Mouse (Mus musculus): Measurements from ENCODE around the gene Ubl3. TPM values are rescaled to one million over a fixed set of nuclear protein-coding genes. Genes with fewer than 3 reads are reported as not detected.

The Ubl3 gene
- total RNA-seq, 1 experiment: 75.0 TPM

GRCm38 (mm10) chr5:148548568-148548967, 4.0 kb downstream of the Ubl3 start:
- no peak overlapping the region for H3K4me3 ChIP-seq (ENCODE audit: insufficient read depth in 1 of 2, low read depth in 1 of 2, low read length in 2 of 2, poor library complexity in 1 of 2, severe bottlenecking in 1 of 2)
- H3K4me1 ChIP-seq (ENCODE audit: control insufficient read depth in 2 of 2, insufficient read depth in 2 of 2, low read length in 2 of 2, poor library complexity in 1 of 2): peaks cover 15 to 20% of the 10 kb centered on the region in 2 experiments
- no peaks in the 10 kb centered on the region for H3K36me3 ChIP-seq (ENCODE audit: control insufficient read depth, insufficient read depth, low read length, poor library complexity, severe bottlenecking)
- no peak overlapping the region for H3K27ac ChIP-seq (ENCODE audit: insufficient read depth, low read depth, low read length, poor library complexity, severe bottlenecking)
- H3K9me3 ChIP-seq (ENCODE audit: control insufficient read depth, insufficient read depth, low read depth, low read length): no peaks in the 10 kb centered on the region
- in situ Hi-C loops (cut with MboI; ENCODE audit: low sequenced_read_pairs in 2 of 2, unreplicated experiment in 2 of 2): no loop called here
- no peak for DNase-seq (ENCODE audit: low read depth, low spot score)
- peak overlapping the region; percentile 4; the same call in 1 of the 2 replicates for H3K9ac ChIP-seq (ENCODE audit: insufficient read depth, low read depth, low read length, poor library complexity, severe bottlenecking)
- TF ChIP-seq CHD2 (IDR thresholded peaks at IDR 0.05; ENCODE audit: low read depth, low read length) (no peak), ZC3H11A (IDR thresholded peaks at IDR 0.05; ENCODE audit: borderline replicate concordance, low read depth, low read length) (no peak)

- peak overlapping the region; percentile 4; the same call in 1 of the 2 replicates for H3K9ac ChIP-seq (ENCODE audit: insufficient read depth, low read depth, low read length, poor library complexity, severe bottlenecking)
- no peak overlapping the region for H3K27ac ChIP-seq (ENCODE audit: insufficient read depth, low read depth, low read length, poor library complexity, severe bottlenecking)
- no peak overlapping the region for H3K4me3 ChIP-seq (ENCODE audit: insufficient read depth in 1 of 2, low read depth in 1 of 2, low read length in 2 of 2, poor library complexity in 1 of 2, severe bottlenecking in 1 of 2)
- DNase-seq (ENCODE audit: low read depth, low spot score): no peak
- H3K9me3 ChIP-seq (ENCODE audit: control insufficient read depth, insufficient read depth, low read depth, low read length): no peaks in the 10 kb centered on the region
- TF ChIP-seq CHD2 (IDR thresholded peaks at IDR 0.05; ENCODE audit: low read depth, low read length) (no peak), ZC3H11A (IDR thresholded peaks at IDR 0.05; ENCODE audit: borderline replicate concordance, low read depth, low read length) (no peak), MAFK (IDR thresholded peaks at IDR 0.05; ENCODE audit: insufficient read depth, low read depth, low read length) (no peak), ZNF384 (IDR thresholded peaks at IDR 0.05; ENCODE audit: low read depth, low read length) (no peak), HCFC1 (IDR thresholded peaks at IDR 0.05; ENCODE audit: borderline replicate concordance, insufficient read depth, low read length) (no peak)
- peaks cover 11 to 19% of the 10 kb centered on the region in 2 experiments for H3K4me1 ChIP-seq (ENCODE audit: control insufficient read depth in 2 of 2, insufficient read depth in 2 of 2, low read length in 2 of 2, poor library complexity in 1 of 2)
- no peaks in the 10 kb centered on the region for H3K36me3 ChIP-seq (ENCODE audit: control insufficient read depth, insufficient read depth, low read length, poor library complexity, severe bottlenecking)
- in situ Hi-C loops (cut with MboI; ENCODE audit: low sequenced_read_pairs in 2 of 2, unreplicated experiment in 2 of 2): no loop called here
These were observed 4.6 kb downstream of the Ubl3 start for GRCm38 (mm10) chr5:148547870-148548456.

- H3K9ac ChIP-seq (ENCODE audit: insufficient read depth, low read depth, low read length, poor library complexity, severe bottlenecking): no peak overlapping the region
- TF ChIP-seq MAFK (IDR thresholded peaks at IDR 0.05; ENCODE audit: insufficient read depth, low read depth, low read length): no peak
- no peak for TF ChIP-seq ZNF384 (IDR thresholded peaks at IDR 0.05; ENCODE audit: low read depth, low read length)
- no peak for TF ChIP-seq CHD2 (IDR thresholded peaks at IDR 0.05; ENCODE audit: low read depth, low read length)
- TF ChIP-seq HCFC1 (IDR thresholded peaks at IDR 0.05; ENCODE audit: borderline replicate concordance, insufficient read depth, low read length): no peak
- TF ChIP-seq ZC3H11A (IDR thresholded peaks at IDR 0.05; ENCODE audit: borderline replicate concordance, low read depth, low read length): no peak
- no peak for DNase-seq (ENCODE audit: low read depth, low spot score)
- H3K4me1 ChIP-seq (ENCODE audit: control insufficient read depth in 2 of 2, insufficient read depth in 2 of 2, low read length in 2 of 2, poor library complexity in 1 of 2): peaks cover 10 to 22% of the 10 kb centered on the region in 2 experiments
- H3K27ac ChIP-seq (ENCODE audit: insufficient read depth, low read depth, low read length, poor library complexity, severe bottlenecking): no peak overlapping the region
- H3K4me3 ChIP-seq (ENCODE audit: insufficient read depth in 1 of 2, low read depth in 1 of 2, low read length in 2 of 2, poor library complexity in 1 of 2, severe bottlenecking in 1 of 2): no peak overlapping the region
- no peaks in the 10 kb centered on the region for H3K9me3 ChIP-seq (ENCODE audit: control insufficient read depth, insufficient read depth, low read depth, low read length)
- in situ Hi-C loops (cut with MboI; ENCODE audit: low sequenced_read_pairs in 2 of 2, unreplicated experiment in 2 of 2): no loop called here
- H3K36me3 ChIP-seq (ENCODE audit: control insufficient read depth, insufficient read depth, low read length, poor library complexity, severe bottlenecking): no peaks in the 10 kb centered on the region
These were observed 5.6 kb downstream of the Ubl3 start for GRCm38 (mm10) chr5:148546970-148547369.

GRCm38 (mm10) chr5:148544733-148545132, 7.9 kb downstream of the Ubl3 start:
- no peak overlapping the region for H3K9ac ChIP-seq (ENCODE audit: insufficient read depth, low read depth, low read length, poor library complexity, severe bottlenecking)
- no peak overlapping the region for H3K27ac ChIP-seq (ENCODE audit: insufficient read depth, low read depth, low read length, poor library complexity, severe bottlenecking)
- no peaks in the 10 kb centered on the region for H3K9me3 ChIP-seq (ENCODE audit: control insufficient read depth, insufficient read depth, low read depth, low read length)
- in situ Hi-C loops (cut with MboI; ENCODE audit: low sequenced_read_pairs in 2 of 2, unreplicated experiment in 2 of 2): no loop called here
- H3K4me3 ChIP-seq (ENCODE audit: insufficient read depth in 1 of 2, low read depth in 1 of 2, low read length in 2 of 2, poor library complexity in 1 of 2, severe bottlenecking in 1 of 2): no peak overlapping the region
- peaks cover 10 to 22% of the 10 kb centered on the region in 2 experiments for H3K4me1 ChIP-seq (ENCODE audit: control insufficient read depth in 2 of 2, insufficient read depth in 2 of 2, low read length in 2 of 2, poor library complexity in 1 of 2)
- H3K36me3 ChIP-seq (ENCODE audit: control insufficient read depth, insufficient read depth, low read length, poor library complexity, severe bottlenecking): no peaks in the 10 kb centered on the region
- DNase-seq (ENCODE audit: low read depth, low spot score): no peak
- TF ChIP-seq CHD2 (IDR thresholded peaks at IDR 0.05; ENCODE audit: low read depth, low read length) (no peak), MAFK (IDR thresholded peaks at IDR 0.05; ENCODE audit: insufficient read depth, low read depth, low read length) (no peak), HCFC1 (IDR thresholded peaks at IDR 0.05; ENCODE audit: borderline replicate concordance, insufficient read depth, low read length) (no peak), ZC3H11A (IDR thresholded peaks at IDR 0.05; ENCODE audit: borderline replicate concordance, low read depth, low read length) (no peak), ZNF384 (IDR thresholded peaks at IDR 0.05; ENCODE audit: low read depth, low read length) (no peak)

GRCm38 (mm10) chr5:148542196-148542595, 10.4 kb downstream of the Ubl3 start:
- Histone ChIP-seq H3K4me3 (ENCODE audit: insufficient read depth in 1 of 2, low read depth in 1 of 2, low read length in 2 of 2, poor library complexity in 1 of 2, severe bottlenecking in 1 of 2) (no peak overlapping the region), H3K36me3 (ENCODE audit: control insufficient read depth, insufficient read depth, low read length, poor library complexity, severe bottlenecking) (no peaks in the 10 kb centered on the region), H3K9ac (ENCODE audit: insufficient read depth, low read depth, low read length, poor library complexity, severe bottlenecking) (no peak overlapping the region), H3K4me1 (ENCODE audit: control insufficient read depth in 2 of 2, insufficient read depth in 2 of 2, low read length in 2 of 2, poor library complexity in 1 of 2) (peaks cover 7 to 20% of the 10 kb centered on the region in 2 experiments; a peak in 3 of 4 replicates), H3K27ac (ENCODE audit: insufficient read depth, low read depth, low read length, poor library complexity, severe bottlenecking) (no peak overlapping the region), H3K9me3 (ENCODE audit: control insufficient read depth, insufficient read depth, low read depth, low read length) (no peaks in the 10 kb centered on the region)
- in situ Hi-C loops (cut with MboI; ENCODE audit: low sequenced_read_pairs in 2 of 2, unreplicated experiment in 2 of 2): no loop called here
- TF ChIP-seq HCFC1 (IDR thresholded peaks at IDR 0.05; ENCODE audit: borderline replicate concordance, insufficient read depth, low read length) (no peak), ZNF384 (IDR thresholded peaks at IDR 0.05; ENCODE audit: low read depth, low read length) (no peak), MAFK (IDR thresholded peaks at IDR 0.05; ENCODE audit: insufficient read depth, low read depth, low read length) (no peak), ZC3H11A (IDR thresholded peaks at IDR 0.05; ENCODE audit: borderline replicate concordance, low read depth, low read length) (no peak), CHD2 (IDR thresholded peaks at IDR 0.05; ENCODE audit: low read depth, low read length) (no peak)
- no peak for DNase-seq (ENCODE audit: low read depth, low spot score)

Data from ES-E14 (cell line).